Mouse (Mus musculus) CH12.LX (cell line): ENCODE measurements at regions not wholly inside any gene's neighbourhood (a gene's known extent, or its start where the extent isn't known, plus 50 kb on each side); places are given as distances from the start of the nearest gene placed in this dataset.

Experiments used
- DNase-seq: peaks from one replicate; pipeline ENCODE4 v3.0.0-alpha.2; 2013; ENCODE audit errors: extremely low read depth
- H3K27ac ChIP-seq: 2 replicates; pipeline ENCODE4 v1.5.1; 2012; ENCODE audit warnings: low read depth, mild to moderate bottlenecking, control low read depth, moderate library complexity; ENCODE audit not compliant: insufficient read depth
- H3K27me3 ChIP-seq: replicated peaks from 2 replicates; pipeline ENCODE3; 2012; ENCODE audit warnings: inconsistent platforms
- H3K36me3 ChIP-seq, 2 experiments: replicated peaks in 1 of 2; 2 replicates each; pipeline versions ENCODE3 to v1.6.1; 2012; ENCODE audit warnings: inconsistent platforms in 1 of 2, low read length in 1 of 2, mild to moderate bottlenecking in 1 of 2, mixed read lengths in 1 of 2, moderate library complexity in 1 of 2; ENCODE audit not compliant: control insufficient read depth in 1 of 2, insufficient read depth in 1 of 2
- H3K4me1 ChIP-seq, 2 experiments: 2 replicates each; pipeline ENCODE4 v1.6.1; 2012; ENCODE audit warnings: inconsistent platforms in 1 of 2, moderate library complexity in 1 of 2; ENCODE audit not compliant: insufficient read depth in 2 of 2, control insufficient read depth in 1 of 2
- H3K4me2 ChIP-seq: 2 replicates; pipeline ENCODE4 v1.6.1; 2012; ENCODE audit warnings: low read depth, mild to moderate bottlenecking, control low read depth; ENCODE audit not compliant: poor library complexity, insufficient read depth, severe bottlenecking
- H3K4me3 ChIP-seq, 3 experiments: fragments of 150-350 bp in 1 of 3; sonication (generic) in 1 of 3; replicated peaks in 1 of 3; 2 replicates each; pipeline versions ENCODE3 to v1.5.1; 2011 to 2012; ENCODE audit warnings: low read depth in 2 of 3, low read length in 2 of 3, mild to moderate bottlenecking in 2 of 3, moderate library complexity in 2 of 3, control low read depth in 1 of 3, improper control_type of control experiment in 1 of 3, inconsistent platforms in 1 of 3, mixed read lengths in 1 of 3; ENCODE audit not compliant: poor library complexity in 1 of 3
- H3K79me2 ChIP-seq: replicated peaks from 2 replicates; pipeline ENCODE4 v1.6.1; 2012; ENCODE audit warnings: mild to moderate bottlenecking, moderate library complexity; ENCODE audit not compliant: control insufficient read depth, poor library complexity, insufficient read depth, severe bottlenecking; ENCODE audit errors: extremely low read depth
- H3K9ac ChIP-seq: 2 replicates; pipeline ENCODE4 v1.6.1; 2012; ENCODE audit warnings: low read depth, mild to moderate bottlenecking, control low read depth, moderate library complexity; ENCODE audit not compliant: insufficient read depth
- H3K9me3 ChIP-seq: replicated peaks from 2 replicates; pipeline ENCODE3; 2012; ENCODE audit warnings: low read length, inconsistent platforms, mixed read lengths
- BHLHE40 ChIP-seq: IDR thresholded peaks from 2 replicates; pipeline ENCODE4 v1.6.1; 2011; ENCODE audit warnings: mild to moderate bottlenecking, low read depth, low read length, improper control_type of control experiment
- CHD1 ChIP-seq: IDR thresholded peaks from 2 replicates; pipeline ENCODE4 v1.6.1; 2012; ENCODE audit warnings: low read depth, low read length, improper control_type of control experiment, inconsistent platforms
- CHD2 ChIP-seq: IDR thresholded peaks from 2 replicates; pipeline ENCODE4 v1.6.1; 2011; ENCODE audit warnings: low read length, improper control_type of control experiment
- CTCF ChIP-seq, 2 experiments: IDR thresholded peaks in 1 of 2; conservative IDR thresholded peaks in 1 of 2; 2 replicates each; pipeline ENCODE4 v1.5.1; 2011 to 2012; ENCODE audit warnings: low read depth in 2 of 2, low read length in 2 of 2, improper control_type of control experiment in 1 of 2, inconsistent platforms in 1 of 2, mild to moderate bottlenecking in 1 of 2, moderate library complexity in 1 of 2
- E2F4 ChIP-seq: IDR thresholded peaks from 2 replicates; pipeline ENCODE4 v1.6.1; 2011; ENCODE audit warnings: low read depth, low read length, improper control_type of control experiment; ENCODE audit not compliant: insufficient replicate concordance
- HCFC1 ChIP-seq: IDR thresholded peaks from 2 replicates; pipeline ENCODE4 v1.6.1; 2012; ENCODE audit warnings: low read depth, mild to moderate bottlenecking, inconsistent platforms, low read length, improper control_type of control experiment
- JUN ChIP-seq: IDR thresholded peaks from 2 replicates; pipeline ENCODE4 v1.6.1; 2011; ENCODE audit warnings: low read depth, mild to moderate bottlenecking, low read length, improper control_type of control experiment, moderate library complexity; ENCODE audit not compliant: insufficient read depth
- JUND ChIP-seq: conservative IDR thresholded peaks from 2 replicates; pipeline ENCODE4 v1.6.1; 2011; ENCODE audit warnings: low read depth, low read length, improper control_type of control experiment
- MAFK ChIP-seq: IDR thresholded peaks from 2 replicates; pipeline ENCODE4 v1.6.1; 2011; ENCODE audit warnings: low read length, improper control_type of control experiment; ENCODE audit not compliant: insufficient replicate concordance
- MAX ChIP-seq: IDR thresholded peaks from 2 replicates; pipeline ENCODE4 v1.6.1; 2011; ENCODE audit warnings: low read length, improper control_type of control experiment
- NRF1 ChIP-seq: IDR thresholded peaks from 2 replicates; pipeline ENCODE4 v1.6.1; 2014; ENCODE audit warnings: low read depth, mild to moderate bottlenecking, inconsistent platforms, low read length, improper control_type of control experiment, moderate library complexity
- PAX5 ChIP-seq: IDR thresholded peaks from 2 replicates; pipeline ENCODE4 v1.6.1; 2012; ENCODE audit warnings: low read length, inconsistent platforms, mixed read lengths
- RAD21 ChIP-seq: IDR thresholded peaks from 2 replicates; pipeline ENCODE4 v1.6.1; 2011; ENCODE audit warnings: low read depth, mild to moderate bottlenecking, low read length, improper control_type of control experiment, moderate library complexity
- RCOR1 ChIP-seq: conservative IDR thresholded peaks from 2 replicates; pipeline ENCODE4 v1.6.1; 2012; ENCODE audit warnings: low read depth, mild to moderate bottlenecking, inconsistent platforms, low read length, improper control_type of control experiment
- TCF12 ChIP-seq: IDR thresholded peaks from 2 replicates; pipeline ENCODE4 v1.6.1; 2014; ENCODE audit warnings: low read depth, mild to moderate bottlenecking, inconsistent platforms, low read length, improper control_type of control experiment
- USF1 ChIP-seq: IDR thresholded peaks from 2 replicates; pipeline ENCODE4 v1.6.1; 2014; ENCODE audit warnings: low read depth, mild to moderate bottlenecking, inconsistent platforms, low read length, improper control_type of control experiment
- USF2 ChIP-seq: conservative IDR thresholded peaks from 2 replicates; pipeline ENCODE4 v1.6.1; 2011; ENCODE audit warnings: low read depth, low read length, improper control_type of control experiment
- ZC3H11A ChIP-seq: IDR thresholded peaks from 2 replicates; pipeline ENCODE4 v1.6.1; 2012; ENCODE audit warnings: low read depth, mild to moderate bottlenecking, inconsistent platforms, low read length, improper control_type of control experiment
- ZKSCAN1 ChIP-seq: IDR thresholded peaks from 2 replicates; pipeline ENCODE4 v1.6.1; 2012; ENCODE audit warnings: low read depth, inconsistent platforms, low read length, improper control_type of control experiment, borderline replicate concordance
- ZMIZ1 ChIP-seq: IDR thresholded peaks from 2 replicates; pipeline ENCODE4 v1.6.1; 2012; ENCODE audit warnings: low read depth, mild to moderate bottlenecking, inconsistent platforms, low read length, improper control_type of control experiment
- ZNF384 ChIP-seq: IDR thresholded peaks from 2 replicates; pipeline ENCODE4 v1.6.1; 2012; ENCODE audit warnings: low read depth, low read length, improper control_type of control experiment, inconsistent platforms
- dilution Hi-C: fragments of 300-500 bp; cut with MboI; formaldehyde crosslinking; loops from 2 replicates; pipeline ENCODE4 v1.14.3; 2020; ENCODE audit warnings: low sequenced_read_pairs; ENCODE audit not compliant: extremely low pct_unique_long_range_greater_than_20kb, extremely low pct_ligation_motif_present
- in situ Hi-C: fragments of 300-500 bp; cut with MboI; formaldehyde crosslinking; loops from 3 replicates; pipeline ENCODE4 v1.14.3; 2019; ENCODE audit warnings: low sequenced_read_pairs, low pct_ligation_motif_present, low pct_unique_long_range_greater_than_20kb, mixed read lengths

DNA sequence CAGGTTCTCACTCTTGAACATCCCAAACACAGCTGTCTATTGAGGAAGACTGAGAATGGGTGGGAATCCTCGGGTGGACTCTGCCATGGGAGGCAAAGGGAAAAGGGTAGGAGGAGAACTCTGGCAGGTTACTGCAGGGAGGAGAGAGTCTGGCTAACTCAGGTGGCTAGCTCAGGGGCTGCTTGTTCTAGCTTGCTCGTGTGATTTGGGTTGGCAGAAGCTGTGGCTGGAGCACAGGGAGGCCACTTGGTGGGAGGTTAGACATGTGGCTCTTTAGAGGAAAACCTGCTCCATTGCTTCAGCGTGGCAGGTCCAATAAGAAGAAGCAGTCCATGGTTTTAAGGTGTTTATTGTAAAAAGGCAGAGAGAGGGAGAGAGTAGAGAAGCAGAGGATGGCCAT is 349.1 kb downstream of the Osr1 start:
- H3K36me3 ChIP-seq: no peaks in the 10 kb centered on the region
- no peaks in the 10 kb centered on the region for H3K27me3 ChIP-seq
- in situ Hi-C loops (no loop called here), dilution Hi-C loops (no loop called here)
- no peaks in the 10 kb centered on the region for H3K4me1 ChIP-seq
- no peak for DNase-seq
- no peak overlapping the region for H3K27ac ChIP-seq
- TF ChIP-seq CHD1 (no peak), MAFK (no peak), JUND (no peak), ZMIZ1 (no peak), E2F4 (no peak), RCOR1 (no peak), ZKSCAN1 (no peak), JUN (no peak)
- H3K79me2 ChIP-seq: no peaks in the 10 kb centered on the region
- H3K4me2 ChIP-seq: no peak overlapping the region
- no peak overlapping the region for H3K4me3 ChIP-seq
- no peaks in the 10 kb centered on the region for H3K9me3 ChIP-seq
- no peak overlapping the region for H3K9ac ChIP-seq

DNA sequence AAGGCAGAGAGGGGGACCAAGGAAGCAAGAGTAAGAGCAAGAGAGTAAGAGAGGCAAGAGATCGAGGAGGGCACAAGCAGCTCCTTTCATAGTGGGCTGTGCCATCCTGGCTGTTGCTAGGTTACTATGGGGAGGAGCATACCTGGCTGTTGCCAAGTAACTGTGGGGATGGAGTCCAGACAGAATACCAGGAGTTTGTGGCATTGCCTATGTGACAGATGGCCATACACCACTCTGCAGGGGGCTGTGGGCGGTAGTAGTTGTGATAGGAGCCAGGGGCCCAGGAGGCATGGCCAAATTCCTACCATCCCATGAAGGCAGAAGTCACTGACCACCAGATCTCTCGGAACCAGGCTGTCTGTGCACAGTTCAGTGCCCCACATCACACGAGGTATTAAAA is 349.5 kb downstream of the Osr1 start:
- H3K27me3 ChIP-seq: no peaks in the 10 kb centered on the region
- H3K9ac ChIP-seq: no peak overlapping the region
- dilution Hi-C loops: no loop called here
- H3K27ac ChIP-seq: no peak overlapping the region
- TF ChIP-seq MAFK (no peak), USF2 (no peak), HCFC1 (no peak), CHD2 (no peak), PAX5 (no peak), NRF1 (no peak), ZKSCAN1 (no peak), ZNF384 (no peak), ZC3H11A (no peak), TCF12 (no peak), USF1 (no peak), BHLHE40 (no peak), MAX (no peak), RCOR1 (no peak), RAD21 (no peak), CTCF (conservative IDR thresholded peaks at IDR 0.05 in 1 of 2, IDR thresholded peaks at IDR 0.05 in 1 of 2; ENCODE audit: low read depth in 2 of 2, low read length in 2 of 2) (no peak)
- no peak for DNase-seq
- H3K4me2 ChIP-seq: no peak overlapping the region
- H3K36me3 ChIP-seq: no peaks in the 10 kb centered on the region
- in situ Hi-C loops: no loop called here
- no peak overlapping the region for H3K4me3 ChIP-seq
- H3K9me3 ChIP-seq: no peaks in the 10 kb centered on the region
- no peaks in the 10 kb centered on the region for H3K4me1 ChIP-seq
- no peaks in the 10 kb centered on the region for H3K79me2 ChIP-seq
